8 mouse cellular contexts compared by ENCODE assay signal in the genomic region with DNA sequence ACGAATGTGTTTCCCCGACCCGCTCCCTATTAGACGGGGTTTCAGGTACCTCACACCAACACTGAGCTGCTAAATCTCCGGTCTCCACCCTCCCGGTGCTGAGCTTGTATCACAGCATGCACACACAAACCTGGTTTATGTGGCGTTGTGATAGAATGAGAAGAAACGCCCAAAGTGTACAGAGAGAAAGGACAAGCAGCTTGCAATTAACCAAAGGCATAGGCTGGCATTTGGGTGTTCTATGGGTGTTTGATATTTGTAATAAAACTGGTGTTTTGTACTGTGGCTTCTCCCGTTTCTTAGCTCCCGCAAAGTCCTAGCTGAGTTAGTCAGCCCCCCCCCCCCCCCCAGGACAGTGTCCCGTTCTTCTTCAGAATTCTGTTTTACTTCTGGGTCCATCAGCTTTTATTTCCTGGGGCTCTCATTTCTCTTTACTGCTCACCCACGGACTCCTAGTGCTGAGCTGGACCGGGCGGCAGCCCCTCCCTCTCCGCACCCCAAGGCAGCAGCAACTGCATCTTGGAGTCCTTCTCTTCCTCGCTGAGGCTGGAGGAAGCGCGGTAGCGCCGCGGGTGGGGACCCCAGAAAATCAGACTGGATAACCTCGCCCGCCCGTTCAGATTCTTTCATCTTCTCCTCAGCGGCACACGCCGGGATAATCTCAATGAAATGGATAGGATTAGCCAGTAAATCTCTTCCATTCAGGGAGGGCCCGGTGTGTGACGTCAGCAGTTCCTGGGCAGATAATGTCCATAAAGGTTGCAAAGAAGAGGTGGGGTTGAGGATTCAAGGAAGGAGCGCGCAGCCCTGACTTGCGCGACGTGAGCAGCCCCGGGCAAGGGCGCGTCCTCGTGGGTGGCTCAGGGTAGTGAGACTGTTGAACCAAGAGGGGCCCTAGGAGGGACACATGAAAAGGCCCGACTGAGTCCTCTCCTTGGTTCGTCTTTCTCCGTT. TPM values are rescaled to one million over a fixed set of nuclear protein-coding genes. Genes with fewer than 3 reads are reported as not detected.
DNase-seq lines count a peak whose midpoint lies in the region; ATAC-seq and TF ChIP-seq lines count a peak whose summit lies in the region.

A gene (plus strand): TSS at position 781 of the 954 bp plus-strand sequence.

- H3K27me3 ChIP-seq in MEL (ENCODE audit: control insufficient read depth in 1 of 2, insufficient read depth in 2 of 2, low read length in 2 of 2): no peaks in the 10 kb centered on the region
- H3K27me3 ChIP-seq in neural tube, embryonic 15.5 days (replicated peaks): peaks cover 86% of the 10 kb centered on the region

- peak within 1 kb of the TSS; percentile 67 to 93 for H3K4me3 ChIP-seq in MEL (ENCODE audit: control insufficient read depth in 1 of 2, insufficient read depth in 1 of 2, low read depth in 2 of 2, low read length in 2 of 2)
- peak within 1 kb of the TSS; percentile 50 for H3K4me3 ChIP-seq in layer of hippocampus, adult 2 months
- peak within 1 kb of the TSS; percentile 90 for H3K4me3 ChIP-seq in lung, adult 2 months (replicated peaks; ENCODE audit: extremely low read depth, low read depth, low read length)
- peak within 1 kb of the TSS; percentile 43 for H3K4me3 ChIP-seq in neural tube, embryonic 15.5 days (replicated peaks)

- peak within 1 kb of the TSS; percentile 87 for H3K27ac ChIP-seq in MEL (ENCODE audit: control insufficient read depth, low read depth, low read length)
- H3K27ac ChIP-seq in layer of hippocampus, adult 2 months: 0 out of 2 replicates have a peak within 1 kb of the TSS, but pooled peaks have one; percentile 51
- no peak within 1 kb of the TSS for H3K27ac ChIP-seq in neural tube, embryonic 15.5 days (replicated peaks)

- no peaks in the 10 kb centered on the region for H3K9me3 ChIP-seq in MEL (replicated peaks; ENCODE audit: insufficient read depth, low read length)
- H3K9me3 ChIP-seq in neural tube, embryonic 15.5 days (replicated peaks): no peaks in the 10 kb centered on the region

- 14% methylated on average over 41 of the region's 41 CpGs for WGBS in lung, adult 2 months
- 4% methylated on average over 41 of the region's 41 CpGs for WGBS in neural tube, embryonic 15.5 days

- peaks cover 11 to 14% of the 10 kb centered on the region in 2 experiments for H3K4me1 ChIP-seq in MEL (ENCODE audit: control insufficient read depth in 1 of 2, insufficient read depth in 2 of 2, low read length in 2 of 2)
- H3K4me1 ChIP-seq in lung, adult 2 months (ENCODE audit: control insufficient read depth, insufficient read depth, low read length): peaks cover 3% of the 10 kb centered on the region
- H3K4me1 ChIP-seq in neural tube, embryonic 15.5 days: peaks cover 18% of the 10 kb centered on the region

- H3K36me3 ChIP-seq in MEL (ENCODE audit: control insufficient read depth in 1 of 2, insufficient read depth in 2 of 2, low read length in 2 of 2): peaks cover 0 to 5% of the 10 kb centered on the region in 2 experiments; a peak in 1 of 4 replicates
- no peaks in the 10 kb centered on the region for H3K36me3 ChIP-seq in neural tube, embryonic 15.5 days

- peak; percentile 97 for DNase-seq in MEL (ENCODE audit: low read depth, low spot score)
- peak; percentile 69 for DNase-seq in cerebellum, adult 8-10 months
- DNase-seq in forelimb bud, embryonic 11.5 days (ENCODE audit: low read depth, low spot score): peak; percentile 73
- DNase-seq in heart, postnatal 4 days: peak; percentile 92
- DNase-seq in layer of hippocampus, adult 2 months (ENCODE audit: low spot score in 2 of 2): peak; percentile 88 to 89
- DNase-seq in lung, adult 2 months: peak; percentile 91
- peak; percentile 92 for DNase-seq in testis, postnatal 10 days (ENCODE audit: low spot score)

- H3K9ac ChIP-seq in MEL (ENCODE audit: control insufficient read depth, low read depth, low read length, poor library complexity, severe bottlenecking): peak within 1 kb of the TSS; percentile 88
- H3K9ac ChIP-seq in neural tube, embryonic 15.5 days (replicated peaks): peak within 1 kb of the TSS; percentile 52

- no peak for TF ChIP-seq CTCF in MEL (IDR thresholded peaks at IDR 0.05 in 2 of 3, conservative IDR thresholded peaks at IDR 0.05 in 1 of 3; ENCODE audit: control insufficient read depth in 1 of 3, insufficient read depth in 1 of 3, low read depth in 2 of 3, low read length in 3 of 3, poor library complexity in 1 of 3, severe bottlenecking in 1 of 3)
- TF ChIP-seq CTCF in layer of hippocampus, adult 2 months (conservative IDR thresholded peaks at IDR 0.05): no peak
- TF ChIP-seq CTCF in lung, adult 2 months (IDR thresholded peaks at IDR 0.05; ENCODE audit: insufficient read depth, low read length): no peak

- TF ChIP-seq RAD21 in MEL (IDR thresholded peaks at IDR 0.05; ENCODE audit: low read depth, low read length): no peak

- peak; percentile 89 for ATAC-seq in neural tube, embryonic 15.5 days (ENCODE audit: low FRiP score)

- peak in 1 of 2 experiments; percentile 6; a peak in 1 of 4 replicates for TF ChIP-seq EP300 in MEL (IDR thresholded peaks at IDR 0.05; ENCODE audit: low read depth in 1 of 2, low read length in 2 of 2)

- H3K79me2 ChIP-seq in MEL (ENCODE audit: control insufficient read depth, insufficient read depth, low read length, poor library complexity): peaks cover 15% of the 10 kb centered on the region

- peak in 1 of 2 experiments; percentile 58; a peak in 1 of 4 replicates for TF ChIP-seq POLR2A in MEL (IDR thresholded peaks at IDR 0.05; ENCODE audit: control insufficient read depth in 1 of 2, insufficient read depth in 1 of 2, low read depth in 1 of 2, low read length in 2 of 2, poor library complexity in 1 of 2)
- peak; percentile 64; the same call in 1 of the 2 replicates for TF ChIP-seq POLR2A in lung, adult 2 months (IDR thresholded peaks at IDR 0.05; ENCODE audit: borderline replicate concordance, extremely low read depth, low read depth, low read length)

- H3K4me2 ChIP-seq in neural tube, embryonic 15.5 days: peak within 1 kb of the TSS; percentile 85

TF ChIP-seq in MEL, 35 proteins besides CTCF, POLR2A, EP300 and RAD21 (continues in another document):
- no peak for TF ChIP-seq RCOR1 (IDR thresholded peaks at IDR 0.05; ENCODE audit: low read depth, low read length)
- TF ChIP-seq MAFK (IDR thresholded peaks at IDR 0.05; ENCODE audit: borderline replicate concordance, low read depth, low read length): no peak
- TF ChIP-seq POLR2AphosphoS5 (IDR thresholded peaks at IDR 0.05; ENCODE audit: borderline replicate concordance, low read depth, low read length): no peak
- no peak for TF ChIP-seq CHD1 (IDR thresholded peaks at IDR 0.05; ENCODE audit: low read depth, low read length)
- TF ChIP-seq BHLHE40 (IDR thresholded peaks at IDR 0.05; ENCODE audit: borderline replicate concordance, low read depth, low read length): peak; percentile 52
- TF ChIP-seq CHD2 (IDR thresholded peaks at IDR 0.05; ENCODE audit: low read length): peak; percentile 91
- TF ChIP-seq USF2 (IDR thresholded peaks at IDR 0.05; ENCODE audit: borderline replicate concordance in 1 of 2, insufficient read depth in 1 of 2, low read depth in 1 of 2, low read length in 2 of 2): no peak
- peak; percentile 88 for TF ChIP-seq ZMIZ1 (IDR thresholded peaks at IDR 0.05; ENCODE audit: low read depth, low read length)
- TF ChIP-seq UBTF (IDR thresholded peaks at IDR 0.05; ENCODE audit: borderline replicate concordance, insufficient read depth, low read depth, low read length): no peak
- TF ChIP-seq TBP (IDR thresholded peaks at IDR 0.05; ENCODE audit: low read depth, low read length): peak; percentile 71
- TF ChIP-seq MXI1 (IDR thresholded peaks at IDR 0.05; ENCODE audit: low read depth, low read length): peak; percentile 58; the same call in 1 of the 2 replicates
- TF ChIP-seq MAZ (IDR thresholded peaks at IDR 0.05; ENCODE audit: low read depth, low read length): no peak
- TF ChIP-seq ZNF384 (IDR thresholded peaks at IDR 0.05; ENCODE audit: low read depth, low read length): no peak
- no peak for TF ChIP-seq TAL1 (IDR thresholded peaks at IDR 0.05; ENCODE audit: low read length)
- peak; percentile 59; the same call in 1 of the 2 replicates for TF ChIP-seq NRF1 (IDR thresholded peaks at IDR 0.05; ENCODE audit: insufficient read depth, low read depth, low read length, poor library complexity, severe bottlenecking)
- TF ChIP-seq MAX (IDR thresholded peaks at IDR 0.05; ENCODE audit: low read length): no peak; the same call in 1 of the 2 replicates
- no peak for TF ChIP-seq E2F4 (IDR thresholded peaks at IDR 0.05; ENCODE audit: borderline replicate concordance, low read depth, low read length)
- no peak for TF ChIP-seq SMC3 (IDR thresholded peaks at IDR 0.05; ENCODE audit: low read depth, low read length)
- no peak for TF ChIP-seq SIN3A (IDR thresholded peaks at IDR 0.05; ENCODE audit: low read length)
- no peak; the same call in 1 of the 2 replicates for TF ChIP-seq ELF1 (IDR thresholded peaks at IDR 0.05; ENCODE audit: low read depth, low read length)
- TF ChIP-seq USF1 (IDR thresholded peaks at IDR 0.05; ENCODE audit: low read depth, low read length): no peak
- TF ChIP-seq POLR2AphosphoS2 (IDR thresholded peaks at IDR 0.05; ENCODE audit: low read length): no peak
- TF ChIP-seq MYC (IDR thresholded peaks at IDR 0.05; ENCODE audit: low read depth, low read length): 0 out of 2 replicates have a peak, but pooled peaks have one; percentile 50
- TF ChIP-seq ZKSCAN1 (IDR thresholded peaks at IDR 0.05; ENCODE audit: low read depth, low read length): no peak
- TF ChIP-seq MYB (IDR thresholded peaks at IDR 0.05; ENCODE audit: low read depth, low read length): no peak
- TF ChIP-seq ZC3H11A (IDR thresholded peaks at IDR 0.05; ENCODE audit: low read depth, low read length): no peak
- TF ChIP-seq NELFE (IDR thresholded peaks at IDR 0.05; ENCODE audit: low read depth, low read length): peak; percentile 10
- TF ChIP-seq TCF12 (IDR thresholded peaks at IDR 0.05; ENCODE audit: low read depth, low read length): 0 out of 2 replicates have a peak, but pooled peaks have one; percentile 8
- TF ChIP-seq KAT2A (conservative IDR thresholded peaks at IDR 0.05; ENCODE audit: low read depth, low read length): no peak
- peak; percentile 18; the same call in 1 of the 2 replicates for TF ChIP-seq GATA1 (IDR thresholded peaks at IDR 0.05; ENCODE audit: low read depth, low read length)

RNA-seq across cellular contexts. Expression of the gene that starts here (rescaled TPM):
- 129 and 144 TPM in 2 replicates for total RNA-seq in MEL (2012; rRNA removed)
- 100 to 1,000 TPM in 1 of 2 experiments, not detected in 1; 133 TPM for polyA plus RNA-seq in MEL (2012; ENCODE audit: insufficient read depth in 1 of 2, insufficient read length in 2 of 2, low read depth in 1 of 2, low replicate concordance in 2 of 2, missing spikeins in 1 of 2)
- 1 to 10 TPM; 3.7 to 7.0 TPM for total RNA-seq in heart, postnatal 4 days (2021)
- 1 to 10 TPM; 2.7 TPM for total RNA-seq in layer of hippocampus, adult 2 months (2021)
- polyA plus RNA-seq in lung, adult 2 months (2012; rRNA removed): 112 and 130 TPM in 2 replicates
- polyA plus RNA-seq in neural tube, embryonic 15.5 days (2015; fragmentation: Nextera tagmentation; extraction: Ambion mirVana): 3.8 and 80.4 TPM in 2 replicates

Comparison
In these comparisons a context has a peak if more than half of its experiments do, and no peak if none do; other contexts are left out.
1. RNA of the gene that starts here (total RNA-seq): 129 to 144 TPM in MEL; 3.7 to 7.0 TPM in heart, postnatal 4 days and 2.7 TPM in layer of hippocampus, adult 2 months; every median in the first group is over 10 times any median in the second.
2. Peak in every context shown above with its lines, with median percentiles within 50 percentile points of each other: DNase-seq and H3K4me3 ChIP-seq.